Mouse (Mus musculus) kidney, adult 9 months (tissue): ENCODE results near the gene Gstm1.

Experiments used
- DNase-seq: peaks from one replicate; pipeline ENCODE4 v3.0.0; 2022

The Gstm1 gene

GRCm38 (mm10) chr3:107964026-107964425 is 53.7 kb downstream of the Gstm1 start:
- DNase-seq, result no peak
